Mouse (Mus musculus): ENCODE measurements around the gene Mog. TPM values are rescaled to one million over a fixed set of nuclear protein-coding genes. Genes with fewer than 3 reads are reported as not detected.

Gene Mog
- polyA plus RNA-seq, 1 experiment, result 0.04 TPM

DNA sequence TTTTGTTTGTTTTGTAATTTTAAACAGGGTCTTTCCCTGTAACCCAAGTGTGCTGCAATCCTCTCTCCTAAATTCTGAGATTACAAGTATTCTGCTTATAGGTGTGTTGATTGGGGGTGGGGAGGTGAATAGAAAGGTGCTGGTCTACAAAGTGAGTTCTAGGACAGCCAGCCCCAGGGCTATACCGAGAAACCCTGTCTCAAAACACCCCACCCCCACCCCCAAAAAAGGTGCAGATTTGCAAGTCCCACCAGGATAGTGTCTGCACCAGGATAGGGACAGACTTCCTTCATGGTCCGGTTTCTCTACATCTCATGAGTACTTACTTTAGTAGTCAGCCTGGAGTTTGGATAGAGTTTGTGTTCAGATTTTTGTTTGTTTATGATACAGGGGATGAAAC lies 24.7 kb downstream of the Mog start:
- Histone ChIP-seq H3K4me3 (no peak overlapping the region), H3K27me3 (ENCODE audit: control insufficient read depth, insufficient read depth, insufficient read length) (no peaks in the 10 kb centered on the region), H3K79me2 (ENCODE audit: control insufficient read depth, insufficient read depth) (no peaks in the 10 kb centered on the region), H3ac (ENCODE audit: control insufficient read depth, insufficient read length) (no peak overlapping the region), H3K36me3 (ENCODE audit: control insufficient read depth, insufficient read depth) (no peaks in the 10 kb centered on the region), H3K4me2 (ENCODE audit: low read depth) (no peak overlapping the region)
- no peak for TF ChIP-seq E2F4 (IDR thresholded peaks at IDR 0.05; ENCODE audit: insufficient read depth)
- no peak for TF ChIP-seq CEBPB (IDR thresholded peaks at IDR 0.05; ENCODE audit: insufficient read depth, poor library complexity, severe bottlenecking)
- TF ChIP-seq MAX (IDR thresholded peaks at IDR 0.05; ENCODE audit: low read depth), result no peak
- no peak for TF ChIP-seq TCF3 (IDR thresholded peaks at IDR 0.05; ENCODE audit: insufficient read length, low read depth)
- TF ChIP-seq USF1 (IDR thresholded peaks at IDR 0.05; ENCODE audit: low read depth), result no peak
- TF ChIP-seq REST (IDR thresholded peaks at IDR 0.05; ENCODE audit: insufficient read depth, insufficient read length), result no peak
- no peak for TF ChIP-seq TCF12 (IDR thresholded peaks at IDR 0.05; ENCODE audit: insufficient read depth, poor library complexity, severe bottlenecking)
- TF ChIP-seq POLR2A (IDR thresholded peaks at IDR 0.05; ENCODE audit: insufficient read length, low read depth), result no peak
- TF ChIP-seq MYOG (IDR thresholded peaks at IDR 0.05; ENCODE audit: control insufficient read depth in 1 of 3, insufficient read depth in 1 of 3, insufficient read length in 2 of 3, low read depth in 2 of 3), result no peak
- no peak for TF ChIP-seq MYOD1 (IDR thresholded peaks at IDR 0.05; ENCODE audit: control insufficient read depth in 1 of 3, insufficient read length in 2 of 3, low read depth in 2 of 3)
- no peak for TF ChIP-seq POLR2AphosphoS2 (IDR thresholded peaks at IDR 0.05; ENCODE audit: insufficient read length, low read depth)
- no peak for TF ChIP-seq SRF (IDR thresholded peaks at IDR 0.05; ENCODE audit: control insufficient read depth, insufficient read length, low read depth)

- Histone ChIP-seq H3K4me3 (no peak overlapping the region), H3ac (ENCODE audit: control insufficient read depth, insufficient read length) (no peak overlapping the region), H3K27me3 (ENCODE audit: control insufficient read depth, insufficient read depth, insufficient read length) (no peaks in the 10 kb centered on the region), H3K36me3 (ENCODE audit: control insufficient read depth, insufficient read depth) (no peaks in the 10 kb centered on the region), H3K4me2 (ENCODE audit: low read depth) (no peak overlapping the region), H3K79me2 (ENCODE audit: control insufficient read depth, insufficient read depth) (no peaks in the 10 kb centered on the region)
- TF ChIP-seq REST (IDR thresholded peaks at IDR 0.05; ENCODE audit: insufficient read depth, insufficient read length) (no peak), MYOG (IDR thresholded peaks at IDR 0.05; ENCODE audit: control insufficient read depth in 1 of 3, insufficient read depth in 1 of 3, insufficient read length in 2 of 3, low read depth in 2 of 3) (no peak), MAX (IDR thresholded peaks at IDR 0.05; ENCODE audit: low read depth) (no peak), CEBPB (IDR thresholded peaks at IDR 0.05; ENCODE audit: insufficient read depth, poor library complexity, severe bottlenecking) (no peak), POLR2A (IDR thresholded peaks at IDR 0.05; ENCODE audit: insufficient read length, low read depth) (no peak), MYOD1 (IDR thresholded peaks at IDR 0.05; ENCODE audit: control insufficient read depth in 1 of 3, insufficient read length in 2 of 3, low read depth in 2 of 3) (no peak), POLR2AphosphoS2 (IDR thresholded peaks at IDR 0.05; ENCODE audit: insufficient read length, low read depth) (no peak), USF1 (IDR thresholded peaks at IDR 0.05; ENCODE audit: low read depth) (no peak), E2F4 (IDR thresholded peaks at IDR 0.05; ENCODE audit: insufficient read depth) (no peak), TCF12 (IDR thresholded peaks at IDR 0.05; ENCODE audit: insufficient read depth, poor library complexity, severe bottlenecking) (no peak), TCF3 (IDR thresholded peaks at IDR 0.05; ENCODE audit: insufficient read length, low read depth) (no peak), SRF (IDR thresholded peaks at IDR 0.05; ENCODE audit: control insufficient read depth, insufficient read length, low read depth) (no peak)
Measured at GRCm38 (mm10) chr17:36997033-36997735, 26.0 kb downstream of the Mog start.

GRCm38 (mm10) chr17:36995448-36995847 lies 27.8 kb downstream of the Mog start:
- H3K79me2 ChIP-seq (ENCODE audit: control insufficient read depth, insufficient read depth), result no peaks in the 10 kb centered on the region
- H3K27me3 ChIP-seq (ENCODE audit: control insufficient read depth, insufficient read depth, insufficient read length), result no peaks in the 10 kb centered on the region
- H3K4me3 ChIP-seq, result no peak overlapping the region
- H3K36me3 ChIP-seq (ENCODE audit: control insufficient read depth, insufficient read depth), result no peaks in the 10 kb centered on the region
- H3ac ChIP-seq (ENCODE audit: control insufficient read depth, insufficient read length), result no peak overlapping the region
- TF ChIP-seq MYOD1 (IDR thresholded peaks at IDR 0.05; ENCODE audit: control insufficient read depth in 1 of 3, insufficient read length in 2 of 3, low read depth in 2 of 3) (no peak), POLR2AphosphoS2 (IDR thresholded peaks at IDR 0.05; ENCODE audit: insufficient read length, low read depth) (no peak), SRF (IDR thresholded peaks at IDR 0.05; ENCODE audit: control insufficient read depth, insufficient read length, low read depth) (no peak), POLR2A (IDR thresholded peaks at IDR 0.05; ENCODE audit: insufficient read length, low read depth) (no peak), TCF3 (IDR thresholded peaks at IDR 0.05; ENCODE audit: insufficient read length, low read depth) (no peak), REST (IDR thresholded peaks at IDR 0.05; ENCODE audit: insufficient read depth, insufficient read length) (no peak), TCF12 (IDR thresholded peaks at IDR 0.05; ENCODE audit: insufficient read depth, poor library complexity, severe bottlenecking) (no peak), CEBPB (IDR thresholded peaks at IDR 0.05; ENCODE audit: insufficient read depth, poor library complexity, severe bottlenecking) (no peak), USF1 (IDR thresholded peaks at IDR 0.05; ENCODE audit: low read depth) (no peak), E2F4 (IDR thresholded peaks at IDR 0.05; ENCODE audit: insufficient read depth) (no peak), MAX (IDR thresholded peaks at IDR 0.05; ENCODE audit: low read depth) (no peak), MYOG (IDR thresholded peaks at IDR 0.05; ENCODE audit: control insufficient read depth in 1 of 3, insufficient read depth in 1 of 3, insufficient read length in 2 of 3, low read depth in 2 of 3) (no peak)
- H3K4me2 ChIP-seq (ENCODE audit: low read depth), result no peak overlapping the region

DNA sequence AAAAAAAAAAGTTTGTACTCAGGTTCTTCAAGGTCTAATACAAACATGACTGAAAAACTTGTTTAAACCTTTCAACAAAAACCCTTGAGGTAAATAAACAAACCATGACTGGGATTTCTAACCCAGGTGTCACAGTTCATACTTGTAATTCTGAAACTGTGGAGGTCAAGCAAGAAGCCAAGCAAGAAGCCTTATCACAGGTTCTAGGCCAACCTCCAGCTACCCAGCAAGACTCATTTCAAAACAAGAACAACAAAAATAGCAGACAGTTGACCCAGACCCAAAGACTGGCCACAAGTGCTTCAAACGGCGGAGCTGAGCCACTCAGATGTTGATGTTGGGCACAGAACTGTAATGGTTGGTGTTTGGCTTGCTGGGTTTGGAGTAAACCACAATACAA lies 28.7 kb downstream of the Mog start:
- Histone ChIP-seq H3K4me2 (ENCODE audit: low read depth) (no peak overlapping the region), H3K79me2 (ENCODE audit: control insufficient read depth, insufficient read depth) (no peaks in the 10 kb centered on the region)

More for the DNA sequence above, 28.7 kb downstream of the Mog start:
- Histone ChIP-seq H3K4me3 (no peak overlapping the region), H3K36me3 (ENCODE audit: control insufficient read depth, insufficient read depth) (no peaks in the 10 kb centered on the region), H3ac (ENCODE audit: control insufficient read depth, insufficient read length) (no peak overlapping the region), H3K27me3 (ENCODE audit: control insufficient read depth, insufficient read depth, insufficient read length) (peaks cover 2% of the 10 kb centered on the region)
- TF ChIP-seq TCF3 (IDR thresholded peaks at IDR 0.05; ENCODE audit: insufficient read length, low read depth) (no peak), MYOD1 (IDR thresholded peaks at IDR 0.05; ENCODE audit: control insufficient read depth in 1 of 3, insufficient read length in 2 of 3, low read depth in 2 of 3) (no peak), POLR2AphosphoS2 (IDR thresholded peaks at IDR 0.05; ENCODE audit: insufficient read length, low read depth) (no peak), TCF12 (IDR thresholded peaks at IDR 0.05; ENCODE audit: insufficient read depth, poor library complexity, severe bottlenecking) (no peak), MAX (IDR thresholded peaks at IDR 0.05; ENCODE audit: low read depth) (no peak), E2F4 (IDR thresholded peaks at IDR 0.05; ENCODE audit: insufficient read depth) (no peak), POLR2A (IDR thresholded peaks at IDR 0.05; ENCODE audit: insufficient read length, low read depth) (no peak), CEBPB (IDR thresholded peaks at IDR 0.05; ENCODE audit: insufficient read depth, poor library complexity, severe bottlenecking) (no peak), SRF (IDR thresholded peaks at IDR 0.05; ENCODE audit: control insufficient read depth, insufficient read length, low read depth) (no peak), REST (IDR thresholded peaks at IDR 0.05; ENCODE audit: insufficient read depth, insufficient read length) (no peak), MYOG (IDR thresholded peaks at IDR 0.05; ENCODE audit: control insufficient read depth in 1 of 3, insufficient read depth in 1 of 3, insufficient read length in 2 of 3, low read depth in 2 of 3) (no peak), USF1 (IDR thresholded peaks at IDR 0.05; ENCODE audit: low read depth) (no peak)
